Mouse (Mus musculus) natural killer cell, adult 2 months (primary cell): ENCODE data around the gene Phf12.

Experiments
- DNase-seq, 2 experiments: peaks; one replicate each; pipeline ENCODE4 v3.0.0; 2022; ENCODE audit warnings: low spot score in 2 of 2

Phf12 gene

DNA sequence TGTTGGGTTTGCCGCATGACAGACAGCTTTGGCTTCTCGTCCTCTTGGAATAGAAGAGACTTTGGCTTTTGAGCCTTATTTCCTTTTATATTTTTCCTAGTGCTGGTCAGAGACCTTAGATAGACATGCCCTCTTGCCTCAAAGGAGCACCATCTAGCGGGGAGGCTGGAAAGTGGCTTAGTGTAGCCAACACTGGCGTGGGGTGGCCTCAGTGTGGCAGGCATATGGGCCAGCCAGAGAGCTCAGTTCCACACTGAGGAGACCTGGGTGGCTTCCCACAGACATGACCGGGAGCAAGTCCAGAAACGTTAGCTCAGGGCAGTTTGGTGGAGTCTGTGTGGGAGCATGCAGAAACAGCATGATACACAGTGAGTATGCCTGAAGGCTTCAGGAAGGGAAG lies 11.8 kb upstream of the Phf12 start:
- DNase-seq, result no peak

GRCm38 (mm10) chr11:77973520-77973919 lies 9.0 kb upstream of the Phf12 start:
- no peak for DNase-seq

DNA sequence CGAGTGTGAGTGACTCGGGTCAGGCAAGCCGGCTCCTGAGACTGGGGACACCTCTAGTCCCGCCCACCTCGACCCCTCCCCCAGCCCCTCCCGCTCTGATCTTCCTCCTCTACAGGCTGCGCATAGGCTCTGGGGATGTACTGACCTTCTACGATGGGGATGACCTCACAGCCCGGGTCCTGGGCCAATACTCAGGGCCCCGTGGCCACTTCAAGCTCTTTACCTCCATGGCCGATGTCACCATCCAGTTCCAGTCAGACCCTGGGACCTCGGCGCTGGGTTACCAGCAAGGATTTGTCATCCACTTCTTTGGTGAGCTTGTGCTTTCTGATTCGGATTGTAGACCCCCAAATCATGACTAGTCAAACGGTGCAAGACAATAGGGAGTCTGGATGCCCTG lies 8.2 kb upstream of the Phf12 start:
- no peak for DNase-seq

- DNase-seq, result no peak
Observed at GRCm38 (mm10) chr11:77975873-77976272, 6.7 kb upstream of the Phf12 start.

DNA sequence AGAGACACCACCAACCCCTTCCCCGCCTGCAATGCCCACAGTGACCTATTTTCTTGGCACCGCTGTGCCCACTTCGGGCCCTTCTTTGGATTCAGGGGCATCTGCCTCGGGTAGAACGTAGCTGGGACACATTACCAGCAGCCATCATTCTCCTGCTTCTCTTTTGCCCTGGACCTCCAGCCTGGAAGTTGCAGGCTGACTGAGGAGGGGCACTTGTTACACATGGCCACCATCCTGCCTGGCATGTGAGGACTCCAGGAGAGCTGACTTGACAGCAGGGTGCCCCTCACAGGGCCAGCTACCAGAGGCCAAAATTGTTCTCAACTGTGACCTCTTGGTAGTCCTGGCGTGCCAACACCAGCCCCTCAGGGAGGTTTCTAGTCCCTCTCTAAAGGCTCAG lies 4.4 kb upstream of the Phf12 start:
- DNase-seq, result no peak

DNA sequence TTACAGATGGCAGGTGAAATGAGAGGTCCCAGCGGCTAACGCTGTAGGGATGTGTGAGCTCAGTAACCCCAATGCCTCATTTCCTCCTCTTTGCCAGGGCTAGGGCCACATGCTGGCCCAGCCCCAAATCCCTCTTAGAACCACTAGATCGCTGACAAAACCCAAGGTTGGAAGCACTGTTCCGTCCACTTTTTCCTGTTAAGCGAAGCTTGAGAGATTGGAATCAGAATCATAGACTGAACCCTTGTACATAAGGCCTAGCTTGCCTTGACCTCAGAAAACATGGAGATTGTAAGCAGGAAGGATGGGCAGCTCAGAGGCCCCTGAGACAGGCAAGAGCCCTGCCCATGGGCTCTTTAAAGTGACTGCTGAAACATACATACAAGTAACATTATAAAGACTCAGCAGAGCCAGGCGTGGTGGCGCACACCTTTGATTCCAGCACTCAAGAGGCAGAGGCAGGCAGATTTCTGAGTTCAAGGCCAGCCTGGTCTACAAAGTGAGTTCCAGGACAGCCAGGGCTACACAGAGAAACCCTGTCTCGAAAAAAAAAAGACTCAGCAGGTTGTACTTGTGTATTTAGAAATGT lies 3.2 kb upstream of the Phf12 start:
- no peak for DNase-seq

DNA sequence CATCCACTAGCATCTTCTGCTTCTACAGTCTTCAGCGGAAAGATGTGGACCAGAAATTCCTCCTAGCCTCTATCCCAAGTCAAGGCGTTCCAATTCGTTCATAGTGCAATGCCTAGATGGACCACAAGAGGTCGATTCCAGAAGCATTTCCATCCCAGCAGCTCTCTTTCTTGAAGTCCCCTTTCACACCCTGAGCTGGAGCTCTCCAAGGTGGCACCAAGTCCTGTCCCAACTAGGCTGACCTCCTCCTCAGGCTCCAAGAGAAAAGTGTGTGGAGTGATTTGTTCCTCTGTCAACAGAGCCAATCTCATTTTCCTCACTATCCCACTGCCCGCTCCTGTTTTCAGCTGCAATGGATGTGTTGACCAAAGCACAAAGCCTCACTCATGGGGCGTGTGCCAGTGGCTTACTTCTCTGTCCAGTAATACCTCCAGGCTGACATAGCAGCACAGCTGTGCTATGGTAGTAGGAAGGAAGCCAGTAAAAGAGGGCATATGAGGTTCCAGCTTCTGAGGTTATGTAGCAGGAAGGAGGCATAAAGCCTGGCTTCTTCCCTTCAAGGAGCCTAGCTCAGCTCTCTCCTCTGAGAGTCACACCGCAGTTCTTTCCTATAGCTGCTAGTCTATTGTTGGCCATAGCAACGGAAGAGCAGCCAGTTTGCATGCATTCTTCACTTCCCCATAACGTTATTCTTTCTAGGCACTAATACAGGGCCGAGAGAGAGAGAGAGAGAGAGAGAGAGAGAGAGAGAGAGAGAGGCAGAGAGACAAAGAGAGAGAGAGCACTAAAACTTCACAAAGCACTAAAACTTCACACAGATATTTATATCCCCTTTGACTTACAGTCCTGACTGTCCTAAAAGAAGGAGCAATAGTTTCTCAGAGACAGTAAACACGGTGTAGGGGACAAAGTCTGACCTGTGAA lies 2.0 kb upstream of the Phf12 start:
- peak in 1 of 2 experiments; percentile 35 for DNase-seq

- DNase-seq, result peak; percentile 94 to 96
Observed at GRCm38 (mm10) chr11:77981609-77982440, 729 bp upstream of the Phf12 start.

GRCm38 (mm10) chr11:77983191-77983936 lies 810 bp downstream of the Phf12 start:
- DNase-seq, result peak; percentile 61 to 63

- peak; percentile 54 to 58 for DNase-seq
Observed at GRCm38 (mm10) chr11:77983937-77984835, 1.6 kb downstream of the Phf12 start.

DNA sequence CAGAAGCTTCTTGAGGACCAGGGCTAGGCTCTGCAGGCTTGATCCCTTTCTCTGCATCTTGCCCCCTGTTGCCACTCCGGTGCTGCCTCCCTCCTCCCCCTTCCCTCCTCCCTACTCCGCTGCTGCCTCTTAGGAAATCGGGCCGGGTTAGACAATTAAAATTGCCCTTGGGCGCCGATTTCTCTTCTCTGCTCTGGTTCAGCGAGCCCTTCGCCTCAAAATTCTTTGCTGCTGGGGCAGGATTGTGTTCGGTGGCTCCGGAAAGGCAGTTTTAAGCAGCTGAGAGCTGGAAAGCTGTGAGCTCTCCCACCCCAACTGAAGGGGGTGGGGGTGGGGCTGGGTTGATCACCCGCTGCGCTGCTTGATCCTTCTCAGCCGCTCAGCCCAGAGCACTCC lies 2.3 kb downstream of the Phf12 start:
- no peak for DNase-seq

DNA sequence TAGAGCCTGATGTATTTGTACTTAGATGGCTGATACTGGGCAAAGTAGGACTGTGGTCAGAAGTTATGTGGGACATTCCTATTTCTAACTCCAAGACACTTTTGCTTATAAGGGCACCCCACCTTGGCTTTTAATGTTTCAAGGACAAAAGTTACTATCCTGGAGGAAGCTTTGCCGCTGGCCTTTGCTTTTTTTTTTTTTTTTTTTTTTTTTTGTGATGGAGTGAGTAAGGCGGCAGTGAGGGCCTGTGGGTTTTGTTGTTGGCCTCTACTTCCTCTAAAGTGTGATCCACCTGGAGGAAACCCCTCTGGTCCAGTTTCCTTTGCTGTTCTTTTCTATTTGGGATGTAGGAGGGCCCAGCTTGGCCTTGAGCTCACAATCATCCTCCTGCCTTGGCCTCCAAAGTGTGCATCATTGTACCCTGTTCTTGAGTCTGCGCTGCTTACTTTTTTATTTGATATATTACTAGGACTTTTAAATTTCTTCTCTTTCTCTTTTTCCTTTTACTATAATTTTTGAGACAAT lies 3.0 kb downstream of the Phf12 start:
- DNase-seq, result no peak

- DNase-seq, result no peak
Observed at GRCm38 (mm10) chr11:77989071-77989690, 6.6 kb downstream of the Phf12 start.

DNA sequence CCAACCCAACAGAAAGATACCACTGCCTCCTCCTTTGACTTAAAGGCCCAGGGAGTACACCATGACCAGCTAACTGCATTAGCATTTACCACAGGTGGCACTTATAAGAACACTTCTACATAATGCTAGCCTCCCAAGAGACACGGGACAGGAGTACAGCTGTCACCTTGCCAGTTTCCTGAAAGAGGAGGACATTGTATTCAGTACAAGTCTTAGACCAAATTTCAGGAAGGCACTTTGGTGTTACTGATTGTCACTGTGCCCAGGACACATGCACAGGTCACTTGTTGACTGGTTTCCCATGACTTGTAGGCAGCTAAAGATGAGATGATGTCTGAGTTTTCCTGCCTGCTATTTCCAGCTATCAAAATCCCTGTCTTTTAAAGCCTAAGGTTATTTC lies 13.0 kb downstream of the Phf12 start:
- no peak for DNase-seq

GRCm38 (mm10) chr11:78006446-78006845 lies 23.9 kb downstream of the Phf12 start:
- DNase-seq, result no peak

DNA sequence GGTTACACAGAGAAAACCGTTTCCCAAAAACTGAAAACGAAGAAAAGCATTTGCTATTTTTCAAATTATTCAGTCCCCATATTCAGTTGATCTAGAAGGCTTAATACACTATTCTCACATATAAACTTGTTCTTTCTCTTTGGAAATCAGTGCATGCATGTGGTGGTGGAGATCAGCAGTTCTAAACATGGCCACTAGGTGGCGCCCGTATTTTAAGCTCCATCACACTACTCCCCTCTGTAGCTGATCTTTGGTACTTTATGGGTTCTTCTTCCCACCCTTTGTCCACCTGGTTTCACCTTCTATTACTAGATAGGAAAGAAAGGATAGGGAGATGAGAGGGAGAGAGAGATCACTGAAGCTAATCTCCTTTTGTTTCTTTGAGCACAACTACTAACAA lies 37.1 kb downstream of the Phf12 start:
- peak; percentile 54 to 68 for DNase-seq

GRCm38 (mm10) chr11:78023607-78024006 lies 41.1 kb downstream of the Phf12 start:
- DNase-seq, result peak; percentile 23 to 45

- no peak for DNase-seq
Observed at GRCm38 (mm10) chr11:78029240-78029639, 46.7 kb downstream of the Phf12 start.

- no peak for DNase-seq
Observed at GRCm38 (mm10) chr11:78030600-78030999, 48.0 kb downstream of the Phf12 start.

- DNase-seq, result no peak
Observed at GRCm38 (mm10) chr11:78031389-78031788, 48.8 kb downstream of the Phf12 start.
